Mouse (Mus musculus): ENCODE measurements around the gene Rtkn2.

GRCm38 (mm10) chr10:67962496-67962895 is 16.9 kb upstream of the Rtkn2 start:
- TF ChIP-seq CTCF (IDR thresholded peaks at IDR 0.05; ENCODE audit: control insufficient read depth, insufficient read depth, low read length) (no peak), POLR2A (IDR thresholded peaks at IDR 0.05; ENCODE audit: borderline replicate concordance, control insufficient read depth, low read depth, low read length) (no peak)
